In genomic region chr4:148805161-148805810, GRCm38 (mm10) we compare ENCODE assay signal across 8 mouse cellular contexts. TPM values are rescaled to one million over a fixed set of nuclear protein-coding genes. Genes with fewer than 3 reads are reported as not detected.
DNase-seq lines count a peak whose midpoint lies in the region; ATAC-seq and TF ChIP-seq lines count a peak whose summit lies in the region.

No protein-coding gene starts in this region.

- H3K9me3 ChIP-seq in megakaryocyte, embryonic 14.5 days = no peaks in the 10 kb centered on the region
- H3K9me3 ChIP-seq in forebrain, embryonic 15.5 days = no peaks in the 10 kb centered on the region
- H3K9me3 ChIP-seq in hindbrain, postnatal 0 days (ENCODE audit: low read length) = no peaks in the 10 kb centered on the region
- H3K9me3 ChIP-seq in stomach, embryonic 16.5 days (replicated peaks; ENCODE audit: control insufficient read depth, low read length) = no peaks in the 10 kb centered on the region

- TF ChIP-seq CTCF in hindbrain, postnatal 0 days (IDR thresholded peaks at IDR 0.05; ENCODE audit: low read depth) = no peak
- no peak for TF ChIP-seq CTCF in lung, adult 2 months (IDR thresholded peaks at IDR 0.05; ENCODE audit: insufficient read depth, low read length)

- H3K27me3 ChIP-seq in megakaryocyte, embryonic 14.5 days (replicated peaks) = peaks cover 90% of the 10 kb centered on the region
- H3K27me3 ChIP-seq in forebrain, embryonic 15.5 days = peaks cover 67% of the 10 kb centered on the region
- peaks cover 34% of the 10 kb centered on the region for H3K27me3 ChIP-seq in hindbrain, postnatal 0 days (ENCODE audit: insufficient read depth, low read length)
- peaks cover 17% of the 10 kb centered on the region for H3K27me3 ChIP-seq in stomach, embryonic 16.5 days (ENCODE audit: control insufficient read depth, insufficient read depth, low read length)

- TF ChIP-seq POLR2A in lung, adult 2 months (IDR thresholded peaks at IDR 0.05; ENCODE audit: borderline replicate concordance, extremely low read depth, low read depth, low read length) = no peak

- H3K4me1 ChIP-seq in megakaryocyte, embryonic 14.5 days = peaks cover 26% of the 10 kb centered on the region
- peaks cover 41% of the 10 kb centered on the region for H3K4me1 ChIP-seq in forebrain, embryonic 15.5 days
- peaks cover 17% of the 10 kb centered on the region for H3K4me1 ChIP-seq in hindbrain, postnatal 0 days (ENCODE audit: insufficient read depth, low read length)
- H3K4me1 ChIP-seq in lung, adult 2 months (ENCODE audit: control insufficient read depth, insufficient read depth, low read length) = no peaks in the 10 kb centered on the region
- peaks cover 27% of the 10 kb centered on the region for H3K4me1 ChIP-seq in stomach, embryonic 16.5 days (ENCODE audit: control insufficient read depth, insufficient read depth, low read length)

- peak overlapping the region; percentile 69 for H3K4me3 ChIP-seq in megakaryocyte, embryonic 14.5 days (replicated peaks)
- H3K4me3 ChIP-seq in forebrain, embryonic 15.5 days = peak overlapping the region; percentile 48
- H3K4me3 ChIP-seq in hindbrain, postnatal 0 days (ENCODE audit: low read length) = peak overlapping the region; percentile 46
- peak overlapping the region; percentile 73 for H3K4me3 ChIP-seq in lung, adult 2 months (replicated peaks; ENCODE audit: extremely low read depth, low read depth, low read length)
- peak overlapping the region; percentile 75 for H3K4me3 ChIP-seq in stomach, embryonic 16.5 days (replicated peaks; ENCODE audit: low read length)

- H3K9ac ChIP-seq in forebrain, embryonic 15.5 days (replicated peaks) = 0 out of 2 replicates have a peak overlapping the region, but pooled peaks have one; percentile 20
- H3K9ac ChIP-seq in hindbrain, postnatal 0 days (replicated peaks; ENCODE audit: low read length) = no peak overlapping the region
- peak overlapping the region; percentile 84 for H3K9ac ChIP-seq in stomach, embryonic 16.5 days (ENCODE audit: low read length)

- no peaks in the 10 kb centered on the region for H3K36me3 ChIP-seq in megakaryocyte, embryonic 14.5 days (replicated peaks; ENCODE audit: low read length)
- no peaks in the 10 kb centered on the region for H3K36me3 ChIP-seq in forebrain, embryonic 15.5 days
- H3K36me3 ChIP-seq in hindbrain, postnatal 0 days (ENCODE audit: insufficient read depth, low read length) = no peaks in the 10 kb centered on the region
- H3K36me3 ChIP-seq in stomach, embryonic 16.5 days (ENCODE audit: control insufficient read depth, insufficient read depth, low read length) = no peaks in the 10 kb centered on the region

- H3K27ac ChIP-seq in forebrain, embryonic 15.5 days (replicated peaks) = no peak overlapping the region
- no peak overlapping the region for H3K27ac ChIP-seq in hindbrain, postnatal 0 days
- H3K27ac ChIP-seq in stomach, embryonic 16.5 days (ENCODE audit: low read length) = peak overlapping the region; percentile 64

- peak overlapping the region; percentile 90 for H3K4me2 ChIP-seq in forebrain, embryonic 15.5 days (replicated peaks)
- peak overlapping the region; percentile 84 for H3K4me2 ChIP-seq in hindbrain, postnatal 0 days (ENCODE audit: low read depth, low read length)
- H3K4me2 ChIP-seq in stomach, embryonic 16.5 days (ENCODE audit: low read depth, low read length) = peak overlapping the region; percentile 97

- no peak for ATAC-seq in megakaryocyte, adult 5-6 weeks (ENCODE audit: poor library complexity, severe bottlenecking)
- no peak for ATAC-seq in forebrain, embryonic 15.5 days (replicated peaks)
- no peak for ATAC-seq in hindbrain, postnatal 0 days
- ATAC-seq in stomach, embryonic 16.5 days (ENCODE audit: insufficient read depth, low FRiP score) = no peak

- no peak for DNase-seq in hindbrain, postnatal 0 days (ENCODE audit: low spot score)
- no peak for DNase-seq in lung, adult 2 months
- DNase-seq in frontal cortex, adult 2 months (ENCODE audit: extremely low spot score in 1 of 2, low spot score in 1 of 2) = no peak
- DNase-seq in right cerebral cortex, postnatal 10 days (ENCODE audit: low spot score in 2 of 2) = no peak

- WGBS in forebrain, embryonic 15.5 days = under 1% methylated on average over 42 of the region's 42 CpGs
- WGBS in hindbrain, postnatal 0 days = under 1% methylated on average over 42 of the region's 42 CpGs
- WGBS in lung, adult 2 months = under 1% methylated on average over 42 of the region's 42 CpGs
- WGBS in stomach, embryonic 16.5 days = under 1% methylated on average over 42 of the region's 42 CpGs

RNA-seq across cellular contexts. Expression of gene Casz1, which starts 1.1 kb away (rescaled TPM):
- 0.54 and 0.61 TPM in 2 replicates for polyA plus RNA-seq in megakaryocyte, embryonic 14.5 days (2012; ENCODE audit: insufficient read depth, low replicate concordance)
- 3.0 and 3.3 TPM in 2 replicates for total RNA-seq in megakaryocyte, adult 5-6 weeks (2015)
- 1.7 and 2.5 TPM in 2 replicates for total RNA-seq in megakaryocyte, adult 5-6 weeks (2017)
- 0.68 and 1.1 TPM in 2 replicates for polyA plus RNA-seq in forebrain, embryonic 15.5 days (2015; fragmentation: Nextera tagmentation; extraction: Ambion mirVana)
- 6.3 and 7.2 TPM in 2 replicates for total RNA-seq in hindbrain, postnatal 0 days (2014; rRNA removed)
- 2.3 and 3.2 TPM in 2 replicates for polyA plus RNA-seq in hindbrain, postnatal 0 days (2015; fragmentation: Nextera tagmentation; extraction: Ambion mirVana)
- 68.7 and 72.5 TPM in 2 replicates for polyA plus RNA-seq in lung, adult 2 months (2012; rRNA removed)
- polyA plus RNA-seq in stomach, embryonic 16.5 days (2015; fragmentation: Nextera tagmentation; extraction: Ambion mirVana) = 9.9 and 10.5 TPM in 2 replicates
- polyA plus RNA-seq in frontal cortex, adult 2 months (2012; rRNA removed) = 0.78 and 0.82 TPM in 2 replicates
